Mouse (Mus musculus): Measurements from ENCODE around the gene Rnf145. TPM values are rescaled to one million over a fixed set of nuclear protein-coding genes. Genes with fewer than 3 reads are reported as not detected.
A peak's percentile ranks its signal among the peaks of the same experiment; 100 is the strongest.

Rnf145 gene
- 123 and 126 TPM in 2 replicates for polyA plus RNA-seq (2015; fragmentation: Nextera tagmentation; extraction: Ambion mirVana)

DNA sequence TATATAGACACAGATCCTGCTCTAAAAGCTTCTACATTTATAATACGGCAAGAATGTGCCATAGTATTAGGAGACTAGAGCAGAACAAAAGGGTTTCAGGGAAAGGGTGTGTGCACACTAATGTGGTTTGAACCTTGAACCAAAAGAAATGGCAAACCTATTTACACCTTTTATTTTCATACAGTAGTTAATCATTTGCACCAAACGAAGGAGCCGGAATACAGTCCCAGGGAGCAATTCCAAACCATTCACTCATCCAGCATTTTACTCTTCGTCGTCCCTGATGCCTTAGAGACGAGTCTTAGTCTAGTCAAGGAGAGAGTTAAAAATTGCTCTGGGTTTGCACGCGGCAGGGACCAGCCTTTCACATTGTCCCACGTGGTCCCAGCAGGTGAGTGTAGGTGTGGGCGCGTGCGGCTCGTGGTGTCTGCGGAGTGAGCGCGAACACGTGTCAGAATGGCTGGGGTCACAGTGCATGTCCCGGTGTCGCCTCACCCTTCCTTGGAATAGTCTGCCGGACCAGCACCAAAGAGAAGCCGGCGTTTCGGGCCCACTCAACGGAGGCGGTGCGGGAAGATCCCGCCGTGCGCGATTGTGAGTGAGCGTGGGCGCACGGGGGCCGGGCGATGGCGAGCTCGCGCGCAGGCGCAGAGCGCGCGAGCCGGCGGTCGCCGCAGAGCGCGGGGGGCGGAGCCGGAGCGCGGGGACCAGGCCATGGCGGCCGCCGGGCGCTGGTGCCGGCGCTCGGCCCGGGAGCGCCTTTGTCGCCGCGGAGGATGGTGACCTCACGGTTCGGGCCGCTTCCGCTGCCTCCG lies at the start of gene Rnf145:
Gene Rnf145 (plus strand): TSS at position 684 of the 815 bp plus-strand sequence.
- H3K36me3 ChIP-seq, result no peaks in the 10 kb centered on the region
- H3K4me3 ChIP-seq, result peak within 1 kb of the TSS; percentile 98
- H3K9ac ChIP-seq, result peak within 1 kb of the TSS; percentile 97
- peak; percentile 91 for ATAC-seq (ENCODE audit: low read depth)
- H3K27ac ChIP-seq (replicated peaks), result peak within 1 kb of the TSS; percentile 98
- peaks cover 39% of the 10 kb centered on the region for H3K4me1 ChIP-seq (replicated peaks)
- no peaks in the 10 kb centered on the region for H3K27me3 ChIP-seq
- under 1% methylated on average over 70 of the region's 70 CpGs for WGBS
- no peaks in the 10 kb centered on the region for H3K9me3 ChIP-seq
- peak within 1 kb of the TSS; percentile 82 for H3K4me2 ChIP-seq

GRCm38 (mm10) chr11:44469646-44470431 lies 48.9 kb upstream of the Rnf145 start:
- no peaks in the 10 kb centered on the region for H3K27me3 ChIP-seq
- H3K36me3 ChIP-seq, result peaks cover 13% of the 10 kb centered on the region; the same call in 1 of the 2 replicates
- under 1% methylated on average over 59 of the region's 59 CpGs for WGBS
- H3K27ac ChIP-seq (replicated peaks), result peak overlapping the region; percentile 90
- peak overlapping the region; percentile 97 for H3K4me3 ChIP-seq
- peak overlapping the region; percentile 95 for H3K9ac ChIP-seq
- peaks cover 21% of the 10 kb centered on the region for H3K4me1 ChIP-seq (replicated peaks)
- H3K9me3 ChIP-seq, result no peaks in the 10 kb centered on the region
- peak overlapping the region; percentile 96 for H3K4me2 ChIP-seq
- ATAC-seq (ENCODE audit: low read depth), result peak; percentile 86

DNA sequence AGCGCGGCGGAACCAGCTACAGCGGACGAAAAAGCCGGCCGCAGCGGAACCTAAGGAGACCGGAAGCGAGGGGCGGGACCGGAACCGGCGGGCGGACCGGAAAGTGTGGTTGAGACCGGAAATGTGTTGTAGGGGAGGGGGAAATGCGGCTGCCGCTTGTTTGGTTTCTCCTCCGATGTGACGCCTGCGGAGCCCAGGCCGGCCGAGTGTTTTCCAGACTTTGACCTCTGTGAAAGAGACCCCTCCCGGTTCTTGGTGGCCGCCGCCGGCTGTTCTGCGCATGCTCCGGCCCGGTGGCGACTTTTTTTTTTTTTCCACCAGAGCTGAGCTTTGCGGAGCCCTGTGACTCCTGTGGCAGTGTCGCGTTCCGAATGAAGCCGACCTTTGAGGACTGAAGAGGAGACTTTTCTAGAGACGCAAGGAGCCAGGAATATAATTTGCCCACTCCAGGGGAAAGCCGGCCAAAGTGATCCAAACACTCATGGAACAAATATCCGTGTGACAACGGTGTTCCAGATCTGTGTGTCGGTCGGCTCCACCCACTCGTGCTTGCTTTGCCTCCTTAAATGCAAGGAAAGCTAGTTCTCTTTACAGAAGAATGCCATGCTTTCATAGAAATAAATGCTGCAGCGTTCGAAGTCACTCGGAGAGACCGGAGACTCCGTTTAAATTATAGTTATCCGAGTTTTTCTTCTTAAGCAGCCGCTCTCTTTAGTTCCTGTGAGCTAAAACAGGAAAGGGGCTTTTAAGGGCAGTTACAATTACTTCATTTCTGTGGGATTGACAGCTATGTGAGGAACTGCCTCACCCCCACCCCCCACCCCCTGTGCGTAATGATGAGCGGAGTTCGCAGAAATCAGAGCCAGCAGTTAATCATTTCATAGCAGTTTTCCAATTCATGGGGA lies 48.1 kb upstream of the Rnf145 start, which contains the start of gene Ublcp1:
Gene Ublcp1 (minus strand): TSS at position 67 of the 905 bp plus-strand sequence.
- H3K9ac ChIP-seq, result peak within 1 kb of the TSS; percentile 95
- peak within 1 kb of the TSS; percentile 97 for H3K4me3 ChIP-seq
- no peaks in the 10 kb centered on the region for H3K27me3 ChIP-seq
- no peaks in the 10 kb centered on the region for H3K9me3 ChIP-seq
- H3K27ac ChIP-seq (replicated peaks), result peak within 1 kb of the TSS; percentile 90
- WGBS, result under 1% methylated on average over 54 of the region's 54 CpGs
- peak; percentile 94 for ATAC-seq (ENCODE audit: low read depth)
- peaks cover 21% of the 10 kb centered on the region for H3K4me1 ChIP-seq (replicated peaks)
- 0 out of 2 replicates have a peak, but pooled peaks cover 6% of the 10 kb centered on the region for H3K36me3 ChIP-seq
- peak within 1 kb of the TSS; percentile 96 for H3K4me2 ChIP-seq

- H3K9me3 ChIP-seq, result no peaks in the 10 kb centered on the region
- peak overlapping the region; percentile 90 for H3K27ac ChIP-seq (replicated peaks)
- WGBS, result 22% methylated on average over 4 of the region's 4 CpGs
- H3K4me2 ChIP-seq, result peak overlapping the region; percentile 96
- ATAC-seq (ENCODE audit: low read depth), result no peak
- no peaks in the 10 kb centered on the region for H3K36me3 ChIP-seq
- H3K9ac ChIP-seq, result peak overlapping the region; percentile 95
- H3K27me3 ChIP-seq, result no peaks in the 10 kb centered on the region
- H3K4me1 ChIP-seq (replicated peaks), result peaks cover 21% of the 10 kb centered on the region
- H3K4me3 ChIP-seq, result peak overlapping the region; percentile 97
Observed at GRCm38 (mm10) chr11:44471337-44471995, 47.3 kb upstream of the Rnf145 start.

- no peaks in the 10 kb centered on the region for H3K27me3 ChIP-seq
- H3K36me3 ChIP-seq, result no peaks in the 10 kb centered on the region
- no peak overlapping the region for H3K4me2 ChIP-seq
- H3K27ac ChIP-seq (replicated peaks), result no peak overlapping the region
- no peak for ATAC-seq (ENCODE audit: low read depth)
- H3K9ac ChIP-seq, result no peak overlapping the region
- H3K4me1 ChIP-seq (replicated peaks), result peaks cover 9% of the 10 kb centered on the region
- no peak overlapping the region for H3K4me3 ChIP-seq
- no peaks in the 10 kb centered on the region for H3K9me3 ChIP-seq
- WGBS, result 75% methylated on average over 3 of the region's 3 CpGs
Observed at GRCm38 (mm10) chr11:44475467-44475866, 43.3 kb upstream of the Rnf145 start.

- peaks cover 5% of the 10 kb centered on the region for H3K4me1 ChIP-seq (replicated peaks)
- H3K27me3 ChIP-seq, result no peaks in the 10 kb centered on the region
- H3K4me3 ChIP-seq, result no peak overlapping the region
- ATAC-seq (ENCODE audit: low read depth), result no peak
- no peaks in the 10 kb centered on the region for H3K9me3 ChIP-seq
- H3K27ac ChIP-seq (replicated peaks), result no peak overlapping the region
- WGBS, result 91% methylated on average over 2 of the region's 2 CpGs
- no peak overlapping the region for H3K4me2 ChIP-seq
- H3K36me3 ChIP-seq, result no peaks in the 10 kb centered on the region
- H3K9ac ChIP-seq, result no peak overlapping the region
Observed at GRCm38 (mm10) chr11:44476445-44476844, 42.3 kb upstream of the Rnf145 start.

DNA sequence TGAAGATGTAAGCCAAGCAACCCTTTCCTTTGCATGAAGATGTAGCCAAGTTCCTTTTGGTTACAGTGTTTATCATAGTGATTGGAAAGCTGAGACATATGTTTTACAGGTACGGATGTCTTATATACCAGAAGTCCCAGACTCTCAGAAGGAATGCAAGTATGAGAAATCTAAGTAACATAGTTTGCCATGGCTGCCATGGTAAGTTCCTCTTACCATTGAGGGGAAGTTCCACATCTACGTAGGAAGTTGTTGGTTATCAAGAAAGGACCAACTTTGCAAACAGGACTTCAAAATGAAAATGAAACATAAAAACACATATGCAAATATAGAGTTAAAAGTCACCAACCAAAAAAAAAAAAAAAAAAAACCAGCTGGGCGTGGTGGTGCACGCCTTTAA lies 40.4 kb upstream of the Rnf145 start:
- 92% methylated on average over 4 of the region's 4 CpGs for WGBS
- Histone ChIP-seq H3K4me3 (no peak overlapping the region), H3K4me1 (replicated peaks) (no peaks in the 10 kb centered on the region), H3K27me3 (no peaks in the 10 kb centered on the region), H3K9ac (no peak overlapping the region), H3K36me3 (no peaks in the 10 kb centered on the region), H3K4me2 (no peak overlapping the region), H3K9me3 (no peaks in the 10 kb centered on the region), H3K27ac (replicated peaks) (no peak overlapping the region)
- ATAC-seq (ENCODE audit: low read depth), result no peak

DNA sequence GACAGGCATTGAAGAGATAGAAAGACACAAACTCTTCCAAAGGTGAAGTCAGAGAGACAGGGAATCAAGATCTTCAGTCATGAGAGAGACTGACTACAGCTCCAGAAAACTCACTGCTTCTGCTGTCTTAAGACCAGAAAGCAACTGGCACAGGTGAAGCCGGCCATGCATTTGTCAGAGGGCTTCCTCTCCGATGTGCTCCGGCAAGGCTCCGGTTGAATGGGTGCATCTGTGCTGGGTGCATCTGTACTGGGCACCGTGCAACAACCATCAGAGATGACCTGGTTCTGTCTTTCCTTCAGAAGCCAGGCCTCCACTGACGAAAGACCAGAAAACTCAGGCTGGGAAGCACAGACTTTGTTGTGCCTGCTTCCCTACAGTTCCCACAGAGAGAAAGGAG lies 38.5 kb upstream of the Rnf145 start:
- H3K4me1 ChIP-seq (replicated peaks), result no peaks in the 10 kb centered on the region
- H3K9ac ChIP-seq, result no peak overlapping the region
- no peaks in the 10 kb centered on the region for H3K9me3 ChIP-seq
- WGBS, result 86% methylated on average over 6 of the region's 6 CpGs
- H3K27ac ChIP-seq (replicated peaks), result no peak overlapping the region
- no peaks in the 10 kb centered on the region for H3K27me3 ChIP-seq
- no peaks in the 10 kb centered on the region for H3K36me3 ChIP-seq
- no peak for ATAC-seq (ENCODE audit: low read depth)
- H3K4me2 ChIP-seq, result no peak overlapping the region
- no peak overlapping the region for H3K4me3 ChIP-seq

- H3K27ac ChIP-seq (replicated peaks), result no peak overlapping the region
- no peaks in the 10 kb centered on the region for H3K4me1 ChIP-seq (replicated peaks)
- H3K9me3 ChIP-seq, result no peaks in the 10 kb centered on the region
- no peak overlapping the region for H3K9ac ChIP-seq
- H3K4me3 ChIP-seq, result no peak overlapping the region
- H3K36me3 ChIP-seq, result no peaks in the 10 kb centered on the region
- no peak overlapping the region for H3K4me2 ChIP-seq
- ATAC-seq (ENCODE audit: low read depth), result no peak
- no peaks in the 10 kb centered on the region for H3K27me3 ChIP-seq
- 94% methylated on average over 7 of the region's 7 CpGs for WGBS
Observed at GRCm38 (mm10) chr11:44485089-44485736, 33.6 kb upstream of the Rnf145 start.

DNA sequence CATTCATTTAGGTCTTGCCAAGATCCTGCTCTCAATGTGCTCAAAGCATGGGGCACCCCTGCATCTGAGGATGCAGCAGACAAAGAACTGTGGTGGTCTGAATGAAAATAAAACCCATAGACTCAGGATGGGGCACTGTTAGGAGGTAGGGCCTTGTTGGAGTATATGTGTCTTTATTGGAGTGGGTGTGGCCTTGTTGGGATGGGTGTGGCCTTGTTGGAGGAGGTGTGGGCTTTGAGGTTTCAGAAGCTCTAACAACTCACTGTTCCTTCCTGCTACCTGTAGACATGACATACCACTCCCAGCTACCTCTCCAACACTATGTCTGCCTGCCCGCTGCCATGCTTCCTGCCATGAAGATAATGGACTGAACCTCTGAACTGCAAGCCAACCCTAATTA lies 29.6 kb upstream of the Rnf145 start:
- Histone ChIP-seq H3K4me1 (replicated peaks) (no peaks in the 10 kb centered on the region), H3K9ac (no peak overlapping the region), H3K27me3 (no peaks in the 10 kb centered on the region), H3K9me3 (no peaks in the 10 kb centered on the region), H3K4me3 (no peak overlapping the region), H3K36me3 (no peaks in the 10 kb centered on the region), H3K4me2 (no peak overlapping the region), H3K27ac (replicated peaks) (no peak overlapping the region)
- ATAC-seq (ENCODE audit: low read depth), result no peak
- WGBS, result 93% methylated on average over 1 of the region's 1 CpGs
